Mouse (Mus musculus): Measurements from ENCODE around the gene Mcur1. TPM values are rescaled to one million over a fixed set of nuclear protein-coding genes. Genes with fewer than 3 reads are reported as not detected.

Mcur1 gene
- polyA plus RNA-seq, 1 experiment: not detected

DNA sequence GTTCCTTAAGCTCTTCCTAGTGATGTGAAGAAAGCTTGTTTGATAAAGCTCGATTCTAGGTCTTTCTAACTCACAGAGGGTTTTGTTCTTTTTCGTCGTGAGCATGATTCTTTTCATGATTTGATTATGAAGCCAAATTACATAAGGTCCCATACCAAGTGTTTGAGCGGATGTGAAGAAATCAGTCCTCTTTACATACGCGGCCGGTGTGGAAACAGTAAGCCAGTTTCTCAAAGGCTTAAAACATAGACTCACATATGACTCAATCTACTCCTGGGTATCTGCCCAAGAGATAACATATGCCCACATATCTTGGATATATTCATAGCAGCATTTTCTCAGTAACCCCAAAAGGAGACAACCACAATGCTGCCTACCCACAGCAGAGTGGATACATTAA is 66.3 kb downstream of the Mcur1 start:
- TF ChIP-seq POLR2A (IDR thresholded peaks at IDR 0.05; ENCODE audit: insufficient read depth, low read depth, low read length) (no peak), CTCF (IDR thresholded peaks at IDR 0.05; ENCODE audit: insufficient read depth, low read depth, low read length) (no peak)
- WGBS: 86% methylated on average over 7 of the region's 7 CpGs
- H3K27ac ChIP-seq (ENCODE audit: insufficient read depth, low read depth, low read length): no peak overlapping the region
- H3K4me1 ChIP-seq (ENCODE audit: control insufficient read depth, insufficient read depth, low read length): peaks cover 12% of the 10 kb centered on the region
- no peak overlapping the region for H3K4me3 ChIP-seq (ENCODE audit: insufficient read depth, low read depth, low read length)

DNA sequence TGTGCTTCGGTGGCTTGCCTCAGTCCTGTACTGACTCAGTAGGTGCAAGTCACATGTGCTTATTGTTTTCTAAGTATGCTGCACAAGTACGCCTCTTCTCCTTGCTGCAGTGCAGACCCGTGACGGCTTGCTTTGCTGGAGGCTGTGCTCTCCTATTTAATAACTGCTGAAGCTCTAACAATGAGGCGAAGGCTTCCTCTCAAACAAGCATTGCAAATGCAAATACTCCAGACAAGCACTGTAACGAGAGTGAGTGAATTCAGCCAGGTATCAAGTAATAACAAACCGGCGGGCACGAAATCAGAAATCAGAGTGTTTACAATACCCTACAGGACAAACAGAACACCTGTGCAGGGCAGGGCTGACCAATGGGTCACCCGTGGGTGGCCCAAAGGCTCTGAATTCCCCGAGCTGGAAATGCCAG is 66.9 kb downstream of the Mcur1 start:
- Histone ChIP-seq H3K27ac (ENCODE audit: insufficient read depth, low read depth, low read length) (peak overlapping the region; percentile 52; the same call in 1 of the 2 replicates), H3K4me3 (ENCODE audit: insufficient read depth, low read depth, low read length) (no peak overlapping the region), H3K4me1 (ENCODE audit: control insufficient read depth, insufficient read depth, low read length) (peaks cover 12% of the 10 kb centered on the region)
- no peak for TF ChIP-seq POLR2A (IDR thresholded peaks at IDR 0.05; ENCODE audit: insufficient read depth, low read depth, low read length)
- no peak for TF ChIP-seq CTCF (IDR thresholded peaks at IDR 0.05; ENCODE audit: insufficient read depth, low read depth, low read length)
- 39% methylated on average over 11 of the region's 11 CpGs for whole genome bisulfite sequencing

Other genes with a start within 250 kb of the Mcur1 start
- gene Sirt5, start 194.7 kb downstream of the Mcur1 start, polyA plus RNA-seq (2012; ENCODE audit: insufficient read depth, insufficient read length, low replicate concordance, missing spikeins): not detected in 2 replicates
- 465 TPM in 1 of 2 replicates, not detected in the other for gene Nol7, start 161.8 kb downstream of the Mcur1 start, polyA plus RNA-seq (2012; ENCODE audit: insufficient read depth, insufficient read length, low replicate concordance, missing spikeins)
- gene Ranbp9, start 78.9 kb downstream of the Mcur1 start, polyA plus RNA-seq (2012; ENCODE audit: insufficient read depth, insufficient read length, low replicate concordance, missing spikeins): 568 TPM in 1 of 2 replicates, not detected in the other
- gene Rnf182, start 55.5 kb upstream of the Mcur1 start, polyA plus RNA-seq (2012; ENCODE audit: insufficient read depth, insufficient read length, low replicate concordance, missing spikeins): not detected in 2 replicates
- not detected in 2 replicates for gene Cd83, start 224.6 kb upstream of the Mcur1 start, polyA plus RNA-seq (2012; ENCODE audit: insufficient read depth, insufficient read length, low replicate concordance, missing spikeins)

All from olfactory bulb, adult 2 months (tissue).